Mouse (Mus musculus) c-Kit-positive CD71-positive TER-119-negative erythroid progenitor cells, embryonic 14.5 days (primary cell): ENCODE data around the gene Akap17b.
"Not testable (repeated sequence)": the region's sequence is repeated elsewhere in the genome, so short reads cannot be mapped to it uniquely, and the experiment has no call there.

ENCODE experiments used
- DNase-seq: peaks from one replicate; pipeline ENCODE4 v3.0.0-alpha.2; 2013; ENCODE audit warnings: low read depth

The Akap17b gene

GRCm38 (mm10) chrX:36644657-36645551 lies at the start of gene Akap17b:
Gene Akap17b, minus strand, starts transcription at chrX:36645395.
- DNase-seq, result peak; percentile 70

GRCm38 (mm10) chrX:36691365-36691764 lies 46.2 kb upstream of the Akap17b start:
- DNase-seq, result no peak

GRCm38 (mm10) chrX:36689655-36690054 lies 44.5 kb upstream of the Akap17b start:
- no peak for DNase-seq

- DNase-seq, result no peak
Measured at GRCm38 (mm10) chrX:36676836-36677235, 31.6 kb upstream of the Akap17b start.

GRCm38 (mm10) chrX:36672708-36673107 lies 27.5 kb upstream of the Akap17b start:
- no peak for DNase-seq

GRCm38 (mm10) chrX:36640046-36640445 lies 5.1 kb downstream of the Akap17b start:
- no peak for DNase-seq

- DNase-seq, result no peak
Measured at GRCm38 (mm10) chrX:36630771-36631170, 14.4 kb downstream of the Akap17b start.

- DNase-seq, result no peak
Measured at GRCm38 (mm10) chrX:36628102-36628501, 17.1 kb downstream of the Akap17b start.

GRCm38 (mm10) chrX:36609117-36609516 lies 36.1 kb downstream of the Akap17b start:
- no peak for DNase-seq

- no peak for DNase-seq
Measured at GRCm38 (mm10) chrX:36604040-36604439, 41.2 kb downstream of the Akap17b start.

- DNase-seq, result no peak
Measured at GRCm38 (mm10) chrX:36602926-36603325, 42.3 kb downstream of the Akap17b start.

- DNase-seq, result no peak
Measured at GRCm38 (mm10) chrX:36600066-36600465, 45.1 kb downstream of the Akap17b start.

GRCm38 (mm10) chrX:36599656-36600055 lies 45.5 kb downstream of the Akap17b start:
- DNase-seq, result no peak

- DNase-seq, result no peak
Measured at GRCm38 (mm10) chrX:36598861-36599344, 46.3 kb downstream of the Akap17b start.

GRCm38 (mm10) chrX:36598390-36598810 lies 46.8 kb downstream of the Akap17b start:
- no peak for DNase-seq

GRCm38 (mm10) chrX:36597707-36598389 lies 47.3 kb downstream of the Akap17b start, which contains the start of gene Pgrmc1:
Gene Pgrmc1, plus strand, starts transcription at chrX:36598206.
- peak; percentile 62 for DNase-seq

- not testable (repeated sequence) for DNase-seq
Measured at GRCm38 (mm10) chrX:36596483-36597120, 48.6 kb downstream of the Akap17b start.

- DNase-seq, result no peak
Measured at GRCm38 (mm10) chrX:36595247-36595646, 49.9 kb downstream of the Akap17b start.

- DNase-seq, result no peak
Measured at GRCm38 (mm10) chrX:36591539-36591938, 53.7 kb downstream of the Akap17b start.

GRCm38 (mm10) chrX:36591120-36591519 lies 54.1 kb downstream of the Akap17b start:
- no peak for DNase-seq

- no peak for DNase-seq
Measured at GRCm38 (mm10) chrX:36590266-36590665, 54.9 kb downstream of the Akap17b start.
